Mouse (Mus musculus) cerebellum, adult 11-12 months (tissue): ENCODE results near the gene Gm5615.

Experiments
- DNase-seq: peaks from one replicate; pipeline ENCODE4 v3.0.0; 2022

Gm5615 gene

GRCm38 (mm10) chr9:36541863-36542262 is at the start of gene Gm5615:
Gm5615 (minus strand) TSS chr9:36541963.
- DNase-seq: no peak

DNA sequence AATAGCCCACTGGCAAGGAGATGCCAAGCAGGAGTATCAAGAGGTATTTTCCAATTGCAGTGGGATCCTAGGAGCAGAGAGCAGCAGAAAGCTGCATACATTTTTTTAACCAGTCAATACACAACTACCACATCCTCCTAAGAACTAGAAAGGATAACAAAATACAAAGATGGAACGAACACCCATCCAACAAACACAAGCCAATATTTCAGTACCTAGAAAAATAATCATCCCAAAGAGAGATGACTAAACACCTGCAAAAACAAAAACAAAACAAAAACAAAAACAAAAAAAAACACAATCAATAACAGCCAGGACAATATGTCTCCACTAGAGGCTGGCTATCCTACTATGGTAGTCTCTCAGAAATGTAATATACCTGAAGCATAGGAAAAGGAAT is 40.8 kb upstream of the Gm5615 start, which contains the start of gene Gm17689:
Gm17689 (minus strand) TSS at position 101 of the 400 bp plus-strand sequence.
- DNase-seq: no peak

DNA sequence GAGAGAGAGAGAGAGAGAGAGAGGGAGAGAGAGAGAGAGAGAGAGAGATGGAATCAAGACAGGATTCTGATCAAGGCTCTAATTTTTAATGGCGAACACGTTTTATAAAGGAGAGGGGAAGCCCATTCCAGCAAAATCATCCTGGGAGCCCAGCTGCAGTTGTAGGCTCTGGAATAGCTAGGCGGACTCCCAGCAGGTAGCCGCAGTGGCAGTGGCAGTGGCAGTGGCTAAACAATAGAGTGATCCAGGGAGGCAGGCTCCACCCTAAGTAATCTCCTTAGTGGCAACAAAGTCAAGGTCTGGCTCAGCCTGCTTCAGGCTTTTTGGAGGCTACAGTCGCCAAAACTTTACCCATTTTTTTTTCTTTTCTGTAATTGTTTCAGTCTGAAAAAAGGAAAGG is 37.6 kb downstream of the Gm5615 start:
- DNase-seq: no peak

DNA sequence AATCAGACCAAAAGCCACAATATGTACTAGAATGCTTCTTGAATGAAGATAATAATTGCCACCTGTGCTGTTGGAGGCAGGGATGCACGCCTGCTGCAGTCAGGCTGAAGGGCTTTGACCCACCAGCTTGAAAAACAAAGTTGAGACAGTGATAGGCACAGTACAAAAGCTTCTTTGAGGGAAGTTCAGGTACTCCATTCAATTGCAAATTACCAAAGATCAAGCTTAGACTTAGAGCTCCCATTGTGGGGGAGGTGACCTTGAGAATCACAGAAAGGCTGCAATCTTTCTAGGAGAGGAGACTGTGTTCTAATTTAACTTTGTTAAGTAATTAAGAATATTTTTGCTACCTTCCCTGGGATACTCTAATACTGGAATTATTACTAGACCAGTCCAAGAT is 45.9 kb downstream of the Gm5615 start:
- DNase-seq: no peak

DNA sequence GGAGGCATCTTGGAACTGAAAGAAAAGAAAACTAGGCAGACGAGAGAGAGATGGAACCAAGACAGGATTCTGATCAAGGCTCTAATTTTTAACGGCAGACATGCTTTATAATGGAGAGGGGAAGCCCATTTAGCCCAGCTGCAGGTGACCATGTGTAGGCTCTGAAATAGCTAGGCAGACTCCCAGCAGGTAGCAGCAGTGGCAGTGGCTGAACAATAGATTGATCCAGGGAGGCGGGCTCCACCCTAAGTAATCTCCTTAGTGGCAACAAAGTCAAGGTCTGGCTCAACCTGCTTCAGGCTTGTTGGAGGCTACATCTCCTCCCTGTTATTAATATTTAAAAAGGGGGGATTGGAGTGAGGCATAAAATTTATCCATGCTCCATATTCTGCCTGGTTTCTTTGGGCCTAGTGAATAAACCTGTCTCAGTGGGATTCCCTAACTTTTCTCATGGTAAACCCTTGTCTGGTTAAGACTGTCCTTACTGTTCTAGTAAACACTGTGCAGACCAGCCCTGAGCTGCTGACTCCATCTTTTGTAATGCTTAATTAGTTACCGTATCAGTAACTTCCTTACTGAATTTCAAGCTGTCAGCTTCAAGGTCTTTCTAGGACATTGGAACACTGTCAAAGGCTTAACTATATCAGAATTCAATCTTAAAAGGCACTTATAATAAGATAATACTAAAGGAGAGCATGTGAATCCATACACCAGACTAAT is 47.1 kb downstream of the Gm5615 start:
- DNase-seq: no peak
